Mouse (Mus musculus): ENCODE results near the gene Cbarp. TPM values are rescaled to one million over a fixed set of nuclear protein-coding genes. Genes with fewer than 3 reads are reported as not detected.

Gene Cbarp
- polyA plus RNA-seq, 1 experiment from 2014 or later, result 11.1 TPM

DNA sequence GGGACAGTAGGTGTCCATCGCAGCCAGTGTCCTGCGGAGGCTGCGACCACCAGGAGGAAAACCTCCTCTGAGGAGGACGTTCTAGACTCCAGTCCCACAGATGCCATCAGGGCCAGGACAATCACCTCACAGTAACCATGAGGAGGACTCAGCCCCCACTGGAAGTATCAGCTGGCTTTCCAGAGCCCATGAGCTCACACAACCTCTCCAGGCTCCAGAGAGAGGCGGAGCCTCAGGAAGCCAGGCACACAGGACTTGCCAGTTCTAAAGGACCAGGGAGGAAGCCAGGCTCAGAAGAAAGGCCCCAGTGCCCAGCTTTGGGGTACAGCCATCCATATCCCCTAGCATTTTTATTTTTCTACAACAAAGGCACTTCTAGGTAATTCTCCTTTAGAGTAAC, 45.1 kb downstream of the Cbarp start:
- H3K9ac ChIP-seq (ENCODE audit: low read length), result no peak overlapping the region
- 85% methylated on average over 5 of the region's 5 CpGs for WGBS
- no peak overlapping the region for H3K4me2 ChIP-seq (ENCODE audit: low read depth)
- DNase-seq (ENCODE audit: low spot score) (no peak), ATAC-seq (ENCODE audit: insufficient read depth, low FRiP score, low TSS enrichment) (no peak)
- H3K4me3 ChIP-seq (ENCODE audit: low read depth, low read length), result no peak overlapping the region
- no peaks in the 10 kb centered on the region for H3K36me3 ChIP-seq (ENCODE audit: control insufficient read depth, insufficient read depth, low read length)
- no peak overlapping the region for H3K27ac ChIP-seq (ENCODE audit: low read depth, low read length)
- H3K27me3 ChIP-seq (ENCODE audit: control insufficient read depth, insufficient read depth, low read length), result no peaks in the 10 kb centered on the region
- H3K4me1 ChIP-seq (ENCODE audit: control insufficient read depth, insufficient read depth, low read length), result no peaks in the 10 kb centered on the region
- H3K9me3 ChIP-seq (ENCODE audit: control insufficient read depth, low read length), result no peaks in the 10 kb centered on the region

DNA sequence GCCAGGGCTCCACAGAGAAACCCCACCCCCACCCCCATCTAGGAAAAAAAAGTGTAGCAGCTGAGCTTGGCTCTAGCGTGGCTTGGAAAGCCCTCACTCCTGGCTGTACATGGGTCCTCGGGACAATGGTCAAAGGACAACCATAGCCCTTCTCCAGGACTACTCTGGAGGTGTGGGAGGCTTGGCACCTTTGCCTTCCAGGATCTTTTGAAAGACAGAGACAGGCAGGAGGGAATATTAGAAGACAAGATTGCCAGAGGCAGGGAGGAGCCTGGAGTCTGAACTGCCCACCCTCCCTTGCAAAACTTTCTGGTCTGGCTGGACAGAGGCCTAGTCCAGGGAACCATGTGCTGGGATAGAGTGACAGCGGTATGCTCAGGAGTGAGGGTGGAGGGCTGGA, 46.0 kb downstream of the Cbarp start:
- Histone ChIP-seq H3K27ac (ENCODE audit: low read depth, low read length) (no peak overlapping the region), H3K4me3 (ENCODE audit: low read depth, low read length) (no peak overlapping the region), H3K9me3 (ENCODE audit: control insufficient read depth, low read length) (no peaks in the 10 kb centered on the region), H3K9ac (ENCODE audit: low read length) (no peak overlapping the region), H3K4me1 (ENCODE audit: control insufficient read depth, insufficient read depth, low read length) (no peaks in the 10 kb centered on the region), H3K36me3 (ENCODE audit: control insufficient read depth, insufficient read depth, low read length) (no peaks in the 10 kb centered on the region), H3K27me3 (ENCODE audit: control insufficient read depth, insufficient read depth, low read length) (no peaks in the 10 kb centered on the region), H3K4me2 (ENCODE audit: low read depth) (no peak overlapping the region)
- ATAC-seq (ENCODE audit: insufficient read depth, low FRiP score, low TSS enrichment) (no peak), DNase-seq (ENCODE audit: low spot score) (no peak)
- WGBS, result 84% methylated on average over 3 of the region's 3 CpGs

DNA sequence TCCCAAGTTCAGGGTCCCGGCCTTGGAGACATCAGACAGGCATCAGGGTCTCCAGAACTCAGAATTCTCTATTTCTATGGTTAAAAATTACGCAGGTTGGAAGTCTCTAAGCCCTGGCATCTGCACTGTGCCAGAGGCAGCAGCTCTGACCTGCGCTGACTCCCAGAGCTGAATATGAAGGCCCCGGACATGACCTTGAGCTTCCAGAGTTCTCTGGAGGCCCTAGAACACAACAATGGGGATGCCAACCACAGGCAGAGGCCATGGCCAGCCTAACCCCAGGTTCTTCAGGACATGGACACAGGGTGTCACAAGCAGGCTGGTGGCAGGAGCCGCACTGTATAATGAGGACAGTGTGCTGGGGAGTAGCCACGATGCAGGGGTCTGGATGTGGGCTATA, 46.5 kb downstream of the Cbarp start:
- ATAC-seq (ENCODE audit: insufficient read depth, low FRiP score, low TSS enrichment) (no peak), DNase-seq (ENCODE audit: low spot score) (no peak)
- Histone ChIP-seq H3K4me2 (ENCODE audit: low read depth) (no peak overlapping the region), H3K4me1 (ENCODE audit: control insufficient read depth, insufficient read depth, low read length) (no peaks in the 10 kb centered on the region), H3K27me3 (ENCODE audit: control insufficient read depth, insufficient read depth, low read length) (no peaks in the 10 kb centered on the region), H3K27ac (ENCODE audit: low read depth, low read length) (no peak overlapping the region), H3K9me3 (ENCODE audit: control insufficient read depth, low read length) (no peaks in the 10 kb centered on the region), H3K9ac (ENCODE audit: low read length) (no peak overlapping the region), H3K36me3 (ENCODE audit: control insufficient read depth, insufficient read depth, low read length) (no peaks in the 10 kb centered on the region), H3K4me3 (ENCODE audit: low read depth, low read length) (no peak overlapping the region)
- 87% methylated on average over 6 of the region's 6 CpGs for WGBS

DNA sequence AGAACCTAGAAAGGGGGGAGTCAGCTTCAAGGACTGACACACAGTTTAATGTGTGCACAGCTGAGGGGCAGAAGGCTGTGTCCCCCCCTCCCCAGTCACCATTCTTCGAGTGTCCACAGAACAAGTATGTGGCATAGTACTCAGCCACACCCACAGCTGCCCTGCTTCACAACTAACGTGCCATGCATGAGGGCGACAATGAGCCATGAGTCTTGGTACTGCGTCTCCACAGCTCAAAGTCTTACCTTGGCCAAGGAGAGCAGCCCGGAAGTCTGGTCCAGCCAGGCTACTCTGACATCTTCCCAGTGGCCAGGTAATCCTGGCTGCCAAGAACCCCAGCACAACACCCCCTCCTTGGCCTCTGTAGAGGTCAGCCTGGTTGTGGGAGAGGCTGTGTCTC, 47.9 kb downstream of the Cbarp start:
- Histone ChIP-seq H3K27ac (ENCODE audit: low read depth, low read length) (no peak overlapping the region), H3K9me3 (ENCODE audit: control insufficient read depth, low read length) (no peaks in the 10 kb centered on the region), H3K4me1 (ENCODE audit: control insufficient read depth, insufficient read depth, low read length) (no peaks in the 10 kb centered on the region), H3K9ac (ENCODE audit: low read length) (no peak overlapping the region), H3K4me2 (ENCODE audit: low read depth) (no peak overlapping the region), H3K27me3 (ENCODE audit: control insufficient read depth, insufficient read depth, low read length) (no peaks in the 10 kb centered on the region), H3K36me3 (ENCODE audit: control insufficient read depth, insufficient read depth, low read length) (no peaks in the 10 kb centered on the region), H3K4me3 (ENCODE audit: low read depth, low read length) (no peak overlapping the region)
- no peak for DNase-seq (ENCODE audit: low spot score)
- no peak for ATAC-seq (ENCODE audit: insufficient read depth, low FRiP score, low TSS enrichment)
- WGBS, result 88% methylated on average over 5 of the region's 5 CpGs

DNA sequence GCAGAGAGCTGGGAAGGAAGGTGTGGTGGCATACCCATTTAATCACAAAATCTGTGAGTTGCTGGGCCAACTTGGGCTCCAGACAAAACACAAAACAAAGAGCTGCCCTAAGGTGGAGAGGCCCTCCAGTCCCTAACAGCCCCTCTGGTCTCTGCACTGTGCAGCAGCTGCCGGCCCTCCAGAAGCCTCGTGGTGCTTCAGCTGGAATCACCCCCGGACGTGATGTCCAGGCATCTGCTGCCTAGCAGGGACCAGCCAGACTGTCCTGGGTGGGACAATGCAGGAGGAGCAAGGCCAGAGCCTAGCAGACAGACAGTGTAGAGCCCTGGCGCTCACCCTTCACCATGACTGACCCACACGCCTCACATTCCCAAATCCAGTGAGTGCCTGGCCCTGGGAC, 49.1 kb downstream of the Cbarp start:
- no peak overlapping the region for H3K9ac ChIP-seq (ENCODE audit: low read length)
- no peaks in the 10 kb centered on the region for H3K27me3 ChIP-seq (ENCODE audit: control insufficient read depth, insufficient read depth, low read length)
- no peak overlapping the region for H3K4me2 ChIP-seq (ENCODE audit: low read depth)
- ATAC-seq (ENCODE audit: insufficient read depth, low FRiP score, low TSS enrichment) (no peak), DNase-seq (ENCODE audit: low spot score) (no peak)
- H3K27ac ChIP-seq (ENCODE audit: low read depth, low read length), result no peak overlapping the region
- no peak overlapping the region for H3K4me3 ChIP-seq (ENCODE audit: low read depth, low read length)
- 91% methylated on average over 6 of the region's 6 CpGs for WGBS
- no peaks in the 10 kb centered on the region for H3K36me3 ChIP-seq (ENCODE audit: control insufficient read depth, insufficient read depth, low read length)
- H3K4me1 ChIP-seq (ENCODE audit: control insufficient read depth, insufficient read depth, low read length), result no peaks in the 10 kb centered on the region
- no peaks in the 10 kb centered on the region for H3K9me3 ChIP-seq (ENCODE audit: control insufficient read depth, low read length)

DNA sequence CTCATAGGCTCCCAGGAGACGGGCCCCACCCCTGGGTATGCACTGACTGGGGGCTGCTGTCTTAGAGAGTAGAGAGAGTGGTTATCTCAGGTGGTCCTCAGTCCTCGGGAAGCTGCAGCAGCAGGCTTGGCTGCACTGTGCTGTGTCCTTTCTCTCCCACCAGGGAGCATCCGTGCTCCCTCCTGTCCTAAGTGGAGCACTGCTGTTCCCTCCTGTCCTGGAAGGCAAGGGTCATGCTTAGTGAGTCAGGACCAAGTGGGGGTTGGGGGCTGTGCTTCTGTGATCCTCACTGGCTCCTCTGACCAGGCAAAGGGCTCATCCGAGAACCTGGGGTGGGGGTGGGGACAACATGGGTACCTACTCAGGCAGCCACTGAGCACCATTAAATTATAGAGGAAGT, 51.5 kb downstream of the Cbarp start:
- 56% methylated on average over 4 of the region's 4 CpGs for WGBS
- Histone ChIP-seq H3K4me2 (ENCODE audit: low read depth) (no peak overlapping the region), H3K4me3 (ENCODE audit: low read depth, low read length) (no peak overlapping the region), H3K27me3 (ENCODE audit: control insufficient read depth, insufficient read depth, low read length) (no peaks in the 10 kb centered on the region), H3K9ac (ENCODE audit: low read length) (no peak overlapping the region), H3K27ac (ENCODE audit: low read depth, low read length) (no peak overlapping the region), H3K36me3 (ENCODE audit: control insufficient read depth, insufficient read depth, low read length) (no peaks in the 10 kb centered on the region), H3K4me1 (ENCODE audit: control insufficient read depth, insufficient read depth, low read length) (no peaks in the 10 kb centered on the region), H3K9me3 (ENCODE audit: control insufficient read depth, low read length) (no peaks in the 10 kb centered on the region)
- no peak for DNase-seq (ENCODE audit: low spot score)
- no peak for ATAC-seq (ENCODE audit: insufficient read depth, low FRiP score, low TSS enrichment)

DNA sequence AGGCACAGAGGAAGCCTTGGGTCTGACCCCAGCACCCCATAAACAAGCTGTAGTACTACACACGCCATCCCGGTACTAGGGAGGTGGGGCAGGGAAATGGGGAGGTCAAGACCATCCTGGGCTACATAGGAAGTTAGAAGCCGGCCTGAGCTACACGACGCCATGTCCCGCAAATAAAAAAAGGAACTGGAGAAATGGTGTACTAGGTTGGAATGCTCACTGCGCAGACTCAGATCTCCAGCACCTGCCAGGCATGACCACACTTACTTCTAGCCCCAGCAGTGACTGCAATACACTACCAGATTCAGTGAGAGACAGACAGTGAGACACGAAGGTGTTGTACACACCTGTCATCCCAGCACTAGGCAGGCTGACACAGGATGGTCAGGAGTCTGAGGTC, 53.2 kb downstream of the Cbarp start:
- H3K9me3 ChIP-seq (ENCODE audit: control insufficient read depth, low read length), result no peaks in the 10 kb centered on the region
- H3K27ac ChIP-seq (ENCODE audit: low read depth, low read length), result no peak overlapping the region
- no peaks in the 10 kb centered on the region for H3K4me1 ChIP-seq (ENCODE audit: control insufficient read depth, insufficient read depth, low read length)
- no peak for DNase-seq (ENCODE audit: low spot score)
- no peaks in the 10 kb centered on the region for H3K27me3 ChIP-seq (ENCODE audit: control insufficient read depth, insufficient read depth, low read length)
- WGBS, result 94% methylated on average over 8 of the region's 8 CpGs
- H3K36me3 ChIP-seq (ENCODE audit: control insufficient read depth, insufficient read depth, low read length), result no peaks in the 10 kb centered on the region
- ATAC-seq (ENCODE audit: insufficient read depth, low FRiP score, low TSS enrichment), result no peak
- H3K4me3 ChIP-seq (ENCODE audit: low read depth, low read length), result no peak overlapping the region
- H3K4me2 ChIP-seq (ENCODE audit: low read depth), result no peak overlapping the region
- H3K9ac ChIP-seq (ENCODE audit: low read length), result no peak overlapping the region

DNA sequence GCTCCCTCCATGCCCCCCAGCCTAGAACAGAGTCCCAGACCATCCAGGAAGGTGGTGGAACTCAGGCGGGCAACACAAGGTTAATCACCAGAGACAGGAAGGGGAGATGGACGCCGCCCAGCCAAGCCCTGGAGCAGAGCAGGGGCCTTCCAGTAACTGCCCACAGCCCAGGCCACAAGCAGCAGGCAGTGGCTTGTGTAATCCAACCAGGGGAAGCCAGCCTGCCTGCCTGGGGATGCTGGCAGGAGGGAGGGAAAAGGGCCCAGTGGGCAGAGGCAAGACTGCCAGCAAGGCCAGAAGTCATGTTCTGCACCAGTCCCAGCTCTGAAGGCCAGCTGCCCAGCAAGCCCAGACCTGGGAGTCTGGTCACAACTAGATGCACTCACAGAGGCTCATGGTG, 53.8 kb downstream of the Cbarp start:
- ATAC-seq (ENCODE audit: insufficient read depth, low FRiP score, low TSS enrichment) (no peak), DNase-seq (ENCODE audit: low spot score) (no peak)
- no peak overlapping the region for H3K9ac ChIP-seq (ENCODE audit: low read length)
- H3K4me1 ChIP-seq (ENCODE audit: control insufficient read depth, insufficient read depth, low read length), result no peaks in the 10 kb centered on the region
- H3K27me3 ChIP-seq (ENCODE audit: control insufficient read depth, insufficient read depth, low read length), result no peaks in the 10 kb centered on the region
- no peaks in the 10 kb centered on the region for H3K9me3 ChIP-seq (ENCODE audit: control insufficient read depth, low read length)
- 78% methylated on average over 3 of the region's 3 CpGs for WGBS
- no peak overlapping the region for H3K27ac ChIP-seq (ENCODE audit: low read depth, low read length)
- H3K36me3 ChIP-seq (ENCODE audit: control insufficient read depth, insufficient read depth, low read length), result no peaks in the 10 kb centered on the region
- no peak overlapping the region for H3K4me2 ChIP-seq (ENCODE audit: low read depth)
- H3K4me3 ChIP-seq (ENCODE audit: low read depth, low read length), result no peak overlapping the region

DNA sequence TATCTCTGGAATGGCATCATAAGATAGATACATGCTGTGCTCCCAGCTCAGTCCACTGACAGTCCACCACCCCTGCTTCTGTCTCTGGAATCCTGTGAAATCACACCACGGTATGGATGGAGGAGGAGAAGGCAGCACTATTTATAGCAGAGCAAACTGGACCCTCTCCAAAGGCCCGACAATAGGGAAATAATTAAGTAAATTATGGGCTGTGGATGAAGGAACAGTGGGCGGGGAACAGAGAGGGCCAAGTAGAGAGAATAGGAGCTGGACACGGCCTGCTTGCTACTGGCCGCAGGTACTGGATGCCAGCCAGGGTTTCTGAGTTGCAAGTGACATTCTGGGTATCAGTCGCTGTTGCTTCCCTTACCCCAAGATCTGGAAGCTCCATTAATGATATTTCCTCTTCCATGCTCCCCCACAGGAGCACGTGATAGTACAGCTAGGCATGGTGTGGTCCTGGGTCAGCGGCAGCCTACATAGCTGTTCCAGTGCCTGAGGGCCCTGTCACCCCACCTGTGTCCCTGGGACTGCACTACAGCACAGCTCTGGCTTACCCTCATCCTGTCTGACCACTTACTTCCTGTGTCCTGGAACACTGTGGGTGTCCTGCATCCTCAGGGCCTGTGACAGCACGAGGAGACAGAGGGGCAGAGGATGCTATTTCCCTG, 55.7 kb downstream of the Cbarp start:
- H3K4me2 ChIP-seq (ENCODE audit: low read depth), result no peak overlapping the region
- no peak for DNase-seq (ENCODE audit: low spot score)
- 83% methylated on average over 9 of the region's 9 CpGs for WGBS
- no peak overlapping the region for H3K9ac ChIP-seq (ENCODE audit: low read length)
- no peaks in the 10 kb centered on the region for H3K4me1 ChIP-seq (ENCODE audit: control insufficient read depth, insufficient read depth, low read length)
- no peaks in the 10 kb centered on the region; the same call in 1 of the 2 replicates for H3K36me3 ChIP-seq (ENCODE audit: control insufficient read depth, insufficient read depth, low read length)
- H3K4me3 ChIP-seq (ENCODE audit: low read depth, low read length), result no peak overlapping the region
- H3K9me3 ChIP-seq (ENCODE audit: control insufficient read depth, low read length), result no peaks in the 10 kb centered on the region
- H3K27ac ChIP-seq (ENCODE audit: low read depth, low read length), result no peak overlapping the region
- ATAC-seq (ENCODE audit: insufficient read depth, low FRiP score, low TSS enrichment), result no peak
- H3K27me3 ChIP-seq (ENCODE audit: control insufficient read depth, insufficient read depth, low read length), result no peaks in the 10 kb centered on the region
